Mouse (Mus musculus): ENCODE measurements at regions not wholly inside any gene's neighbourhood (a gene's known extent, or its start where the extent isn't known, plus 50 kb on each side); places are given as distances from the start of the nearest gene placed in this dataset.

DNA sequence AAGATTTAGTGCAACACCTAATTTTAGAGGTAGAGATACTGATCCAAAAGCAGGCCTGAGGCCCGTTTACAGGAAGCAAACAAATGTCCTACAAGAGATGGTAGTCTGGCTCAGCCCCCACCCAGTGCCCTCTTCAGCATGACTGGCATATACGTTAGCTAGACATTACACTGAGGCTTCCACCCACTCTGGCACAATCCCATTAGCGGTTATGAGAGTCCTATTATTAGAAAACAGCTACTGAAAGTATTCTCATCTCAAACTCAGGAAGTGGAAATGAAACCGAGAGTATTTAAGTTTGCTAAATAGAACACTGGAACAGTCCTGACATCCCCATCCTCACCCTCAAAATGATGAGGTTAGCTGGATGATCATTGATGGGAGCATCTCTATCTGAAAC, 192.3 kb upstream of the Nrp1 start:
- Histone ChIP-seq H3K27ac (ENCODE audit: insufficient read depth, low read length) (no peak overlapping the region), H3K4me3 (ENCODE audit: insufficient read depth, low read length) (no peak overlapping the region), H3K4me1 (ENCODE audit: control insufficient read depth, insufficient read depth, low read length) (peaks cover 3% of the 10 kb centered on the region; the same call in 1 of the 2 replicates)
- TF ChIP-seq CTCF (IDR thresholded peaks at IDR 0.05; ENCODE audit: extremely low read depth, insufficient read depth, low read length) (no peak), POLR2A (IDR thresholded peaks at IDR 0.05; ENCODE audit: extremely low read depth, insufficient read depth, low read length) (no peak)

DNA sequence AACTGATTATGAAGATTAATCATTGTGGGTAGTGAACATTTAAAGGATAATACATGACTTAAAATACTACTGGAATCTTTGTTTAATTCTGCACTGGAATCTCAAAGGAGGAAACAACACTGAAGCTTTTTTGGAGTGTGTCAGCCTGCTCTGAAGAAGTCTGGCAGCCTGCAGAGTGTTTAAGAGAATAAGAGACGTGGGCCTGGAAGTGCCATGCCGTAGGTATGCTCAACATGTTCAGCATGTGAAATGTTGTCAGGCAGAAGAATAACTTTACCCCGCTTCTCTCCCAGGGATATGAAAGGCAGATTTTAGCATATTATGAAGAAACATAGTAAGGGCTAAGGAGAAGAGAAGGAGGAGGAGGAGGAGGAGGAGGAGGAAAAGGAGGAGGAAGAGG, 189.6 kb upstream of the Nrp1 start:
- Histone ChIP-seq H3K4me3 (ENCODE audit: insufficient read depth, low read length) (no peak overlapping the region), H3K27ac (ENCODE audit: insufficient read depth, low read length) (no peak overlapping the region), H3K4me1 (ENCODE audit: control insufficient read depth, insufficient read depth, low read length) (peaks cover 3% of the 10 kb centered on the region; the same call in 1 of the 2 replicates)
- no peak for TF ChIP-seq POLR2A (IDR thresholded peaks at IDR 0.05; ENCODE audit: extremely low read depth, insufficient read depth, low read length)
- no peak for TF ChIP-seq CTCF (IDR thresholded peaks at IDR 0.05; ENCODE audit: extremely low read depth, insufficient read depth, low read length)

DNA sequence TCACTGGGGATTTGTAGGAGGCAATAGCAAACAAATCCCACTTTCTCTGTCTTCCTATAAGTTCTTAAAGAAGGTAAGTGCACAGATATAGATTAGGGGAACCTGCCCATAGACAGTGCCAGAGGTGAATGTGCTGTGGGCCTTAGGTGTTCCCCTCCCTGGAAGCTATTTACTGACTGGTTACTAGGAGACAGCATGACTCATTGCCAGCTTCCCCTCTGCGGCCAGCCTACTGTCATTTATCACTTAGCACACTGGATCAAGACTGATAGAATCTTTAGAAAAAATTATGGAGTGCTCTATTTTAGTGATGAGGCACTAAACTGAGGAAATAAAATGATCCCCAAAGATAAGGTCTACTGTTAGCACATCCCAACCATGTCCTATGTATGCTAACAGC, 187.3 kb upstream of the Nrp1 start:
- TF ChIP-seq POLR2A (IDR thresholded peaks at IDR 0.05; ENCODE audit: extremely low read depth, insufficient read depth, low read length) (no peak), CTCF (IDR thresholded peaks at IDR 0.05; ENCODE audit: extremely low read depth, insufficient read depth, low read length) (no peak)
- no peak overlapping the region for H3K27ac ChIP-seq (ENCODE audit: insufficient read depth, low read length)
- H3K4me3 ChIP-seq (ENCODE audit: insufficient read depth, low read length) = no peak overlapping the region
- peaks cover 1% of the 10 kb centered on the region; the same call in 1 of the 2 replicates for H3K4me1 ChIP-seq (ENCODE audit: control insufficient read depth, insufficient read depth, low read length)

DNA sequence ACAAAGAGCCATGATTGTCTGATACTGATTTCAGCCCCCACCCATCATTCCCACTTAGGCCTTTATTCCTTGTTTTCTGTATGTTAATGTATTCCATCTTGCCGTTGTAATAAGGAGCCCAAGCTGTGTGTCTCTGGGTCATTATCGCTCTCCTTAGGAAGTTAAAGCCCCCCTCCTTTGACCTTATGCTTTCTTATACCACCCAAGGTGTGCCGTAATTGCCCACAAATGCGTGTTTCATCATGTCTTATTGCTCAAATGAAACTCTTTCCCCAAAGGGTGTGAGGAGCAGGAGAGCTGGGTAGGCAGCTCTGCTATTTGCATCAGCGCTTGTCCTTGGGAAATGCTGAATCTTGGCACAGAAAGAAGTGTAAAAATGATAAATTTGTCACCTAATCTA, 178.2 kb upstream of the Nrp1 start:
- H3K27ac ChIP-seq (ENCODE audit: insufficient read depth, low read length) = no peak overlapping the region
- H3K4me3 ChIP-seq (ENCODE audit: insufficient read depth, low read length) = no peak overlapping the region
- TF ChIP-seq CTCF (IDR thresholded peaks at IDR 0.05; ENCODE audit: extremely low read depth, insufficient read depth, low read length) (no peak), POLR2A (IDR thresholded peaks at IDR 0.05; ENCODE audit: extremely low read depth, insufficient read depth, low read length) (no peak)
- H3K4me1 ChIP-seq (ENCODE audit: control insufficient read depth, insufficient read depth, low read length) = no peaks in the 10 kb centered on the region

DNA sequence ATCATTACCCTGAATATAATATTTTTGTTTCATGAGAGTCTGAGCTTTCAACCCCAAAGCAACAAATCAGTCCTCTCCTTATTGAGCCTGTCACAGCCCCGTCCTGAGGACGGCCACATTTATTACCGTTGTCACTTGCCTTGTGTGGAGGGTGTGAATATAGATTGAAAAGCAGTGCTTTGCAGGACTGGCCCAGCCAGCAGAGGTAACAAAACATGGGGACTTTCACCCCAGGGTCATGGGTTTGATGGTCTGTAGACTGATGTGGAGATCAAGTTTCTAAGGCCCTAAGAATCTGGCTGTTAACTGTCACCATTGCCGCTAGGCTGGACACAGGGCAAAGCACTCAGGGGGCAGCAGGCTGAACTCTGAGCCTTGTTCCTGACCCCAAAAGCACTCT, 175.3 kb upstream of the Nrp1 start:
- no peak for TF ChIP-seq POLR2A (IDR thresholded peaks at IDR 0.05; ENCODE audit: extremely low read depth, insufficient read depth, low read length)
- TF ChIP-seq CTCF (IDR thresholded peaks at IDR 0.05; ENCODE audit: extremely low read depth, insufficient read depth, low read length) = no peak
- Histone ChIP-seq H3K4me3 (ENCODE audit: insufficient read depth, low read length) (no peak overlapping the region), H3K4me1 (ENCODE audit: control insufficient read depth, insufficient read depth, low read length) (no peaks in the 10 kb centered on the region), H3K27ac (ENCODE audit: insufficient read depth, low read length) (no peak overlapping the region)

DNA sequence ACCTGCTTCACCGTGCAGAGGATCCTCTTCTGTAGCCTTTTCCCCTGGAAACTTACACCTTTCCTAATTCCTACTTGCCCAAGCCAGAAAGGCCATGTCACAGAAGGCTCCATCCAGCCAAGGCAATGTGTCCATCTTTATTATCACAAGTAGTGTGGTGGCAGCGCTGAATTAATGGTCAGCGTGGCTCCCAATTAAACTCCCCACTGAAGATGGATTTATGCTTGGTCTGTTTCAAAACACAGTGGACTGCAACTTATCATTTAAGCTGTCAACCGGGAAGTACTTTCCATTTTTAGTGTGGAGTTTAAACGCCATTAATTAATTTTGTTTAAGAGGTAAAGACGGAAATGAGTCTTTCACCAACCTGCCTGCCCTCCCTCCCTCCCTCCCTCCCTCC, 170.1 kb upstream of the Nrp1 start:
- H3K4me1 ChIP-seq (ENCODE audit: control insufficient read depth, insufficient read depth, low read length) = no peaks in the 10 kb centered on the region
- H3K4me3 ChIP-seq (ENCODE audit: insufficient read depth, low read length) = no peak overlapping the region
- TF ChIP-seq POLR2A (IDR thresholded peaks at IDR 0.05; ENCODE audit: extremely low read depth, insufficient read depth, low read length) = no peak
- no peak overlapping the region for H3K27ac ChIP-seq (ENCODE audit: insufficient read depth, low read length)

DNA sequence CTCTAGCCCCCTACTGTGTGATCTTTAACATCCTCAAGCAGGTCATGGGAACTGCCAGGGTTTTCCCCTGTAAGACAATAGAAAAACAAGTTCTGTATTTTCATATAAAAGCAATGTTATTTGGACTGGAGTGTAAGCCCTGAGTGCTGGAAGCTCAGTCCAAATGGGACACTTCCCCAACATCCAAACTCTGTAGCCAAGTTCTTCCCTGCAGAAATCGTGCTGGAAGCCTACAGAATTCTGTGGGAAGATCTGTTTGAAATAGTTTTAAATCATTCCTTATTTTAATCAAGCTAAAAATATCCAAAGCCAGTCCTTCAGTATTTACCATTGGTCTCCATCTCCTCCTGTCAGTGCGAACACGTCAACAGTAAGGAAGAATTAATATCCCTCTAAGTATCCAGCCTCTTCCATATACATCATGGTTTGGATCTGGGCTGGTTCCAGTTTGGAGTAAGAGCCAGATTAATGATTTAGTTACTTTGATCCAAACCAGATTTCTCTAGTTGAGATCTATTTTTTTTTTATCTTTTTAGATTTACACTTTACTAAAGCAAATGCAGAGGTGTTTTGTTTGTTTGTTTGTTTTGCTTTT, 165.0 kb upstream of the Nrp1 start:
- H3K4me3 ChIP-seq (ENCODE audit: insufficient read depth, low read length) = no peak overlapping the region
- TF ChIP-seq CTCF (IDR thresholded peaks at IDR 0.05; ENCODE audit: extremely low read depth, insufficient read depth, low read length) (no peak), POLR2A (IDR thresholded peaks at IDR 0.05; ENCODE audit: extremely low read depth, insufficient read depth, low read length) (no peak)
- no peaks in the 10 kb centered on the region for H3K4me1 ChIP-seq (ENCODE audit: control insufficient read depth, insufficient read depth, low read length)
- no peak overlapping the region for H3K27ac ChIP-seq (ENCODE audit: insufficient read depth, low read length)

DNA sequence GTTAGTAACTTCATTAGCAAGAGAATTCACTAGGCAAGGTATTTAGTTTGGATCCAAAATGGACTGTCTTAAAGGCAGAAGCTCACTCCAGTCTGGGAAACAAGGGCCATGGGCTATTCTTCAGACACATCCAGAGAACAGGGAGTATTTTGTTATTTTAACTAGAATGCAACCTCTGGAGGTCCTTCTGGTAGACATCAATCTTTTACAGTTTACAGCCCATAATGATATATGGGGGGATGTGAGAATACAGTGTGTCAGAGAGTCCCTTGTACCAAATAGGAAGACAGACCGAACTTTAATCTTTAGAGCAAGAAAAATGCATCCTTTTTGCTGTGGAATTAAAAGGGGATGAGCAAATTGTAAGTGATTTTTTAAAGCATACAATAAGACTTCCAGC, 157.6 kb upstream of the Nrp1 start:
- Histone ChIP-seq H3K4me3 (ENCODE audit: insufficient read depth, low read length) (no peak overlapping the region), H3K27ac (ENCODE audit: insufficient read depth, low read length) (no peak overlapping the region), H3K4me1 (ENCODE audit: control insufficient read depth, insufficient read depth, low read length) (0 out of 2 replicates have a peak, but pooled peaks cover 1% of the 10 kb centered on the region)
- TF ChIP-seq POLR2A (IDR thresholded peaks at IDR 0.05; ENCODE audit: extremely low read depth, insufficient read depth, low read length) = no peak
- TF ChIP-seq CTCF (IDR thresholded peaks at IDR 0.05; ENCODE audit: extremely low read depth, insufficient read depth, low read length) = no peak

DNA sequence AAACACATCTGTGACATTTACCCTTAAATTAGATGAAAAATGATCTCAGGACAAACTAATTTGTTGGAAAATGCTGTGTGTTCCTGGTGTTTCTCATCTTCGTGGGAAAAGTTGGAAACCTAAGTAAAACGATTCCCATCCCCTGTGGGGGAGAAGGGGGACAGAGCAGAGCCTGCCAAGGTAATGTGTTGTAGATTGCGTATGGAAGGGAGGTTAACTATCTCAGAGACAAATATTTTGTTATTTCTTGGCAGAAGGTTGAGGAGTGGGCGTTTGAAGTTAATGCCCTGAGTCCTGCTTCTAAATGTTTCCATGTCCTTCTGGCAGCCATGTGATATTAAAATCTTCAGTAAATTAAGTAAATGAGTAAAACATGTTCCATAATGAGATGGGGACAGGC, 156.8 kb upstream of the Nrp1 start:
- Histone ChIP-seq H3K4me1 (ENCODE audit: control insufficient read depth, insufficient read depth, low read length) (0 out of 2 replicates have a peak, but pooled peaks cover 1% of the 10 kb centered on the region), H3K27ac (ENCODE audit: insufficient read depth, low read length) (no peak overlapping the region), H3K4me3 (ENCODE audit: insufficient read depth, low read length) (no peak overlapping the region)
- no peak for TF ChIP-seq POLR2A (IDR thresholded peaks at IDR 0.05; ENCODE audit: extremely low read depth, insufficient read depth, low read length)
- no peak for TF ChIP-seq CTCF (IDR thresholded peaks at IDR 0.05; ENCODE audit: extremely low read depth, insufficient read depth, low read length)

DNA sequence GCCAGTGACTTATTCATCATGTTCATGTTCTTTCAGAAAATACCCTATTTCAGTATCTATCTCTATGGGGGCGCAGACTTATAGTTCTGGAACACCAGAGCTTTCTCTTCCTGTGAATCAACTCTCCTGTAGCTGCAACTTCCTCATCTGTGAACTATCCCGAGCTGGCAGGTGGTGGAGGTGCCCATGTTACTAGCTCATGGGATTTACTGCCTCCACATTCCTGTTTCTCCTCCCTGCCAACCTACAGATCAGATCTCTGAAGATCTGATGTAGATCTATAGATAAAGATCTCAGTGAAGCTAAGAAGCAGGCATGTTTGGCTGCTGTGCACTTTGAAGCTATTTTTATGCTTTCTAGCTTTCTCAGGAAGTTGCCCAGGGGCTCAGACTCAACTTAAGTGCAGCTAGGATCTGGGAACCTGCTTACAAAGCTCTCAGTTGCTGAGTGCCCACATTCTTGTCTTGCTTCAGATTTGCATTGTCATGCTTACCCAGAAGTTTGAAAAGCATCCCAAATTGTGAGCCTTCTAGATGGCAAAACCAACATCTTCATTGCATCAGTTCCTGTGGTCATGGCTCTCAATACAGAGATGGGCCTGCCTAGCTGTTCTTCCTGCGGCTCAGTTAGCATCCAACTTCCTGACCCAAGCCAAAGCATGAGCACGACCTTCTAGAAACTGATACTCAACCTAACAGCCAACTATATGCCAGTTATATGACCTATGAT, 156.1 kb upstream of the Nrp1 start:
- Histone ChIP-seq H3K4me3 (ENCODE audit: insufficient read depth, low read length) (no peak overlapping the region), H3K4me1 (ENCODE audit: control insufficient read depth, insufficient read depth, low read length) (0 out of 2 replicates have a peak, but pooled peaks cover 1% of the 10 kb centered on the region), H3K27ac (ENCODE audit: insufficient read depth, low read length) (no peak overlapping the region)
- TF ChIP-seq POLR2A (IDR thresholded peaks at IDR 0.05; ENCODE audit: extremely low read depth, insufficient read depth, low read length) (no peak), CTCF (IDR thresholded peaks at IDR 0.05; ENCODE audit: extremely low read depth, insufficient read depth, low read length) (no peak)

All from cortical plate, adult 2 months (tissue).